ENCODE assay signal across 36 mouse cellular contexts in the genomic region with DNA sequence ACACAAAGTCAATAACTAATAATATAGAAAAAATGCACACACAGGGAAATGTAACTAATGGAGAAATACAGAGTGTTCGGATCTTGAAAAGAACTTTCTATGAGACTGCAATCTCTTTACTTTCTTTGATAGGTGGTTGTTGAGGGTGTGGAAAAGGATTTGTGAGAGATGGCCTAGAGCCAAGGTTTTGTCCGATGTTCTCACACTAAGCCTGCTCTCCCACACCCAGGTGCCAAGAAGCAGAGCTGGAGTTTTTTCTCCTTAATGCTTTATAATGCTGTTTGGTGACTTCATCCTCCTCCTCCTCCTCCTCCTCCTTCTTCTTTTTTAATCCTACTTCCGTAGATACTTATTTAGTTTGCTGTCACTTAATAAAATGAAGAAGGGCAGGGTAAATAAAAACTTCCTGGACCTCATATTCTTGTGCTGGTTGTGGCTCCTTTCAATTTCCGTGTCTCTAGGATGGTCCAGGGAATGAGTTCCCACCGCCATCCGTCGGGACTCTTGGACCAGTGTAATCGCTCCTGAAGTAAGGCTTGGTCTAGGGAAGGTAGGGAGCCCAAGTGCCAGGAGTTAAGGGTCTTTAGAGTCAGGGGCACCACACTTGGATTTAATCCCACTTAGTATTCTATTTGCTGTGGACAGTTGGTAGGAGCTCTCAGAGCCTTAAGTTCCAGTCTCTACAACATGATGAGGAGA. TPM values are rescaled to one million over a fixed set of nuclear protein-coding genes. Genes with fewer than 3 reads are reported as not detected.
DNase-seq lines count a peak whose midpoint lies in the region; ATAC-seq and TF ChIP-seq lines count a peak whose summit lies in the region.
"Had no signal": no experiment of that assay in that cellular context is flagged by ENCODE, and none has a peak within 500 bp of the region (broad histone marks: within the 10 kb centered on the region; RNA-seq: fewer than 3 reads in every experiment).

No protein-coding gene starts in this region.

- TF ChIP-seq EP300 in stomach, postnatal 0 days (optimal IDR thresholded peaks at IDR 0.05) = no peak

- H3K27ac ChIP-seq in lung, embryonic 15.5 days = peak overlapping the region; percentile 69
- peak overlapping the region; percentile 53 for H3K27ac ChIP-seq in stomach, postnatal 0 days (replicated peaks)
- H3K27ac ChIP-seq in hindbrain, embryonic 14.5 days = no peak overlapping the region
- H3K27ac ChIP-seq: embryonic facial prominence, embryonic 13.5 days; forebrain, embryonic 12.5 days; hindbrain, postnatal 0 days; intestine, embryonic 15.5 days; liver, embryonic 14.5 days had no signal

- no peak overlapping the region for H3K4me3 ChIP-seq in lung, embryonic 15.5 days
- no peak overlapping the region for H3K4me3 ChIP-seq in stomach, postnatal 0 days (ENCODE audit: low read depth, low read length)
- no peak overlapping the region for H3K4me3 ChIP-seq in hindbrain, embryonic 14.5 days (replicated peaks; ENCODE audit: low read length)
- H3K4me3 ChIP-seq: embryonic facial prominence, embryonic 13.5 days; erythroblast, embryonic 14.5 days; forebrain, embryonic 12.5 days; intestine, embryonic 15.5 days had no signal

- peak; percentile 79 for DNase-seq in heart, adult 11 months
- DNase-seq in heart, adult 9 months (ENCODE audit: low spot score in 2 of 2) = no peak
- DNase-seq in lung, postnatal 14 days = no peak
- DNase-seq in lung, postnatal 25 days (ENCODE audit: low spot score) = peak; percentile 65
- peak; percentile 40 for DNase-seq in stomach, postnatal 0 days (ENCODE audit: low spot score)
- no peak for DNase-seq in hindbrain, embryonic 14.5 days (ENCODE audit: low spot score)
- no peak for DNase-seq in left cerebral cortex, postnatal 36 days (ENCODE audit: low spot score in 2 of 2)
- DNase-seq: adrenal gland, postnatal 14 days; cerebellum, adult 11 months; cerebellum, adult 9-10 months; cerebellum, postnatal 36 days; embryo, embryonic 11 days; forebrain, postnatal 0 days; gastrocnemius, postnatal 14 days; heart, postnatal 14 days; kidney, adult 2 months; kidney, postnatal 4 days; liver; right cerebral cortex, postnatal 4 days; thymus, postnatal 14 days had no signal

- no peak for ATAC-seq in lung, embryonic 15.5 days (ENCODE audit: borderline replicate concordance, extremely low read depth, low FRiP score, low TSS enrichment)
- ATAC-seq in stomach, postnatal 0 days (ENCODE audit: low FRiP score, low TSS enrichment) = peak; percentile 47; the same call in 1 of the 2 replicates
- no peak for ATAC-seq in hindbrain, embryonic 14.5 days (ENCODE audit: low FRiP score)
- ATAC-seq: forebrain, postnatal 0 days; hindbrain, postnatal 0 days; midbrain, embryonic 16.5 days; Patski had no signal

- TF ChIP-seq CTCF in stomach, postnatal 0 days (IDR thresholded peaks at IDR 0.05; ENCODE audit: low read depth) = no peak

- no peak overlapping the region for H3K9ac ChIP-seq in lung, embryonic 15.5 days
- no peak overlapping the region for H3K9ac ChIP-seq in stomach, postnatal 0 days (ENCODE audit: low read length)
- H3K9ac ChIP-seq in hindbrain, embryonic 14.5 days = no peak overlapping the region
- H3K9ac ChIP-seq: embryonic facial prominence, embryonic 13.5 days; forebrain, embryonic 12.5 days; forebrain, postnatal 0 days; intestine, embryonic 15.5 days; liver, embryonic 14.5 days had no signal

- H3K4me2 ChIP-seq in lung, embryonic 15.5 days = no peak overlapping the region
- no peak overlapping the region for H3K4me2 ChIP-seq in stomach, postnatal 0 days (replicated peaks; ENCODE audit: low read depth)
- H3K4me2 ChIP-seq in hindbrain, embryonic 14.5 days (replicated peaks) = no peak overlapping the region
- H3K4me2 ChIP-seq: embryonic facial prominence, embryonic 13.5 days; forebrain, embryonic 12.5 days; intestine, embryonic 15.5 days had no signal

- 64% methylated on average over 8 of the region's 8 CpGs for WGBS in lung, embryonic 15.5 days
- WGBS in stomach, postnatal 0 days = 64% methylated on average over 8 of the region's 8 CpGs
- 86% methylated on average over 8 of the region's 8 CpGs for WGBS in hindbrain, embryonic 14.5 days

- intact Hi-C loops in left cerebral cortex, postnatal 36 days (cut with DNase I) = no loop called here

- H3K27me3 ChIP-seq in lung, embryonic 15.5 days = no peaks in the 10 kb centered on the region
- no peaks in the 10 kb centered on the region for H3K27me3 ChIP-seq in stomach, postnatal 0 days (ENCODE audit: control insufficient read depth, insufficient read depth, low read length)
- no peaks in the 10 kb centered on the region for H3K27me3 ChIP-seq in hindbrain, embryonic 14.5 days (ENCODE audit: control insufficient read depth, insufficient read depth, low read length)
- H3K27me3 ChIP-seq: embryonic facial prominence, embryonic 13.5 days; forebrain, embryonic 12.5 days; intestine, embryonic 15.5 days; Patski had no signal

- H3K36me3 ChIP-seq in lung, embryonic 15.5 days = no peaks in the 10 kb centered on the region
- no peaks in the 10 kb centered on the region for H3K36me3 ChIP-seq in stomach, postnatal 0 days (ENCODE audit: control insufficient read depth, insufficient read depth, low read length)
- H3K36me3 ChIP-seq in hindbrain, embryonic 14.5 days (replicated peaks; ENCODE audit: control insufficient read depth, insufficient read depth) = no peaks in the 10 kb centered on the region
- H3K36me3 ChIP-seq: embryonic facial prominence, embryonic 13.5 days; forebrain, embryonic 12.5 days; intestine, embryonic 15.5 days had no signal

- peaks cover 36% of the 10 kb centered on the region for H3K4me1 ChIP-seq in lung, embryonic 15.5 days
- peaks cover 4% of the 10 kb centered on the region; the same call in 1 of the 2 replicates for H3K4me1 ChIP-seq in stomach, postnatal 0 days (replicated peaks; ENCODE audit: control insufficient read depth, insufficient read depth)
- H3K4me1 ChIP-seq in hindbrain, embryonic 14.5 days (replicated peaks; ENCODE audit: control insufficient read depth, insufficient read depth, low read length) = no peaks in the 10 kb centered on the region
- H3K4me1 ChIP-seq: embryonic facial prominence, embryonic 13.5 days; forebrain, embryonic 12.5 days had no signal

- no peaks in the 10 kb centered on the region for H3K9me3 ChIP-seq in lung, embryonic 15.5 days
- no peaks in the 10 kb centered on the region for H3K9me3 ChIP-seq in stomach, postnatal 0 days (ENCODE audit: control insufficient read depth, low read length)
- no peaks in the 10 kb centered on the region for H3K9me3 ChIP-seq in hindbrain, embryonic 14.5 days (ENCODE audit: control insufficient read depth, low read length)
- H3K9me3 ChIP-seq: embryonic facial prominence, embryonic 13.5 days; forebrain, embryonic 12.5 days; intestine, embryonic 15.5 days had no signal

RNA-seq across cellular contexts. Expression of gene Cxcl17, which starts 26.6 kb away (rescaled TPM):
- polyA plus RNA-seq in lung, embryonic 15.5 days (2015; fragmentation: Nextera tagmentation; extraction: Ambion mirVana) = 0.21 and 0.34 TPM in 2 replicates
- polyA plus RNA-seq in stomach, postnatal 0 days (2015; fragmentation: Nextera tagmentation; extraction: Ambion mirVana) = 6.8 and 8.8 TPM in 2 replicates
- 0.67 and 0.80 TPM in 2 replicates for polyA plus RNA-seq in hindbrain, embryonic 14.5 days (2014; fragmentation: Nextera tagmentation; extraction: Ambion mirVana)
- total RNA-seq in left cerebral cortex, postnatal 36 days (2021) = not detected
- total RNA-seq: adrenal gland, postnatal 14 days; forebrain, postnatal 0 days; gastrocnemius, postnatal 14 days; granulocyte monocyte progenitor cell, adult 5-6 weeks; heart, postnatal 14 days; hindbrain, postnatal 0 days; layer of hippocampus, adult 8-10 months; left cerebral cortex, postnatal 10 days; MEL; neutrophil, adult 5-6 weeks had no signal
- polyA plus RNA-seq: embryonic facial prominence, embryonic 13.5 days; erythroblast, embryonic 14.5 days; hindbrain, embryonic 11.5 days; intestine, embryonic 15.5 days; liver, embryonic 14.5 days; neural tube, embryonic 11.5 days had no signal

RNA-seq across cellular contexts. Expression of gene Ceacam1, which starts 38.1 kb away (rescaled TPM):
- polyA plus RNA-seq in lung, embryonic 15.5 days (2015; fragmentation: Nextera tagmentation; extraction: Ambion mirVana) = 5.3 and 5.8 TPM in 2 replicates
- polyA plus RNA-seq in stomach, postnatal 0 days (2015; fragmentation: Nextera tagmentation; extraction: Ambion mirVana) = 16.7 and 25.7 TPM in 2 replicates
- 0.91 and 1.4 TPM in 2 replicates for polyA plus RNA-seq in hindbrain, embryonic 14.5 days (2014; fragmentation: Nextera tagmentation; extraction: Ambion mirVana)
- total RNA-seq in left cerebral cortex, postnatal 36 days (2021) = 1 to 10 TPM; 2.0 to 3.0 TPM

RNA-seq across cellular contexts. Expression of gene Lipe, which starts 40.8 kb away (rescaled TPM):
- 9.3 and 9.4 TPM in 2 replicates for polyA plus RNA-seq in lung, embryonic 15.5 days (2015; fragmentation: Nextera tagmentation; extraction: Ambion mirVana)
- 10.3 and 12.5 TPM in 2 replicates for polyA plus RNA-seq in stomach, postnatal 0 days (2015; fragmentation: Nextera tagmentation; extraction: Ambion mirVana)
- polyA plus RNA-seq in hindbrain, embryonic 14.5 days (2014; fragmentation: Nextera tagmentation; extraction: Ambion mirVana) = 4.6 and 5.7 TPM in 2 replicates
- total RNA-seq in left cerebral cortex, postnatal 36 days (2021) = 10 to 100 TPM in 1 of 2 experiments, 1 to 10 TPM in 1; 6.0 to 11.2 TPM

Comparison
In these comparisons a context has a peak if more than half of its experiments do, and no peak if none do; other contexts are left out.
1. DNase-seq: peak in heart, adult 11 months (single experiment), lung, postnatal 25 days (single experiment) and stomach, postnatal 0 days (single experiment); none in heart, adult 9 months (0 of 2), lung, postnatal 14 days (single experiment), hindbrain, embryonic 14.5 days (single experiment) and left cerebral cortex, postnatal 36 days (0 of 2).